Mouse (Mus musculus) heart, embryonic 16.5 days (tissue): ENCODE data around the gene Baz2b. TPM values are rescaled to one million over a fixed set of nuclear protein-coding genes. Genes with fewer than 3 reads are reported as not detected.

Experiments used
- polyA plus RNA-seq: library from polyadenylated mRNA; unstranded; fragments of >200 nt; fragmentation: Nextera tagmentation; extraction: Ambion mirVana; gene quantifications from 2 replicates; pipeline ENCODE4 v1.2.1, GENCODE M21; 2015

The Baz2b gene
- polyA plus RNA-seq, 1 experiment from 2014 or later: 42.7 TPM

Other genes starting within 250 kb of the Baz2b start
- gene March7, start within 50 bp of the Baz2b start, polyA plus RNA-seq: 53.5 and 57.5 TPM in 2 replicates
- gene Cd302, start 74.6 kb upstream of the Baz2b start, polyA plus RNA-seq: 15.3 and 17.9 TPM in 2 replicates
- gene Ly75, start 173.5 kb upstream of the Baz2b start, polyA plus RNA-seq: 3.2 and 5.0 TPM in 2 replicates